Comparison of ENCODE assay signal across 21 mouse cellular contexts in the genomic region with DNA sequence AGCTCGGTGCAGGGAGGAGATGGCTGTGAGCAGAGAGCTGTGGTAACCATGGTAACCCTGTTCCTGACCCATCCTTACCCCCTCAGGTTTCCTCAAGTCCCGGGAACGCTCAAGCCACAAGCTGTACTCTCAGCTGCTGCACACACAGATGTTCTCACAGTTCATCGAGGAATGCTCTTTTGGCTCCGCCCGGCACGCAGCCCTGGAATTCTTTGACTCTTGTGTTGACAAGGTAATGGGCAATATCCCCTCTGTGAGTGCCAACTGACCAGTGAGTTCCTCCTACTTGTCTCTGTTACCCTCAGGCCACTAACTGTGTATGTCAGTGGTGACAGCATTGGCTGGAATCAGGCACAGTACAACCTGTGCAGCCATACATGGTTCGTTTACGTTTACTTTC. TPM values are rescaled to one million over a fixed set of nuclear protein-coding genes. Genes with fewer than 3 reads are reported as not detected.
"Had no signal": no experiment of that assay in that cellular context is flagged by ENCODE, and none has a peak within 500 bp of the region (broad histone marks: within the 10 kb centered on the region; RNA-seq: fewer than 3 reads in every experiment).

No protein-coding gene starts in this region.

- H3K4me1 ChIP-seq: limb, embryonic 13.5 days had no signal

- H3K9me3 ChIP-seq: limb, embryonic 13.5 days; liver, embryonic 12.5 days; liver, embryonic 15.5 days; lung, embryonic 15.5 days; megakaryocyte, embryonic 14.5 days; midbrain, embryonic 10.5 days; midbrain, embryonic 13.5 days had no signal

- H3K4me3 ChIP-seq: left cerebral cortex, adult 2 months; limb, embryonic 13.5 days; liver, embryonic 12.5 days; liver, embryonic 15.5 days; lung, embryonic 15.5 days; megakaryocyte, embryonic 14.5 days; midbrain, embryonic 10.5 days; midbrain, embryonic 13.5 days; myocyte had no signal

- DNase-seq: kidney, adult 18-20 months; kidney, postnatal 25 days; layer of hippocampus, postnatal 36 days; left cerebral cortex, postnatal 4 days; liver; lung, adult 18-20 months; thymus, postnatal 25 days had no signal

- H3K27ac ChIP-seq: kidney, postnatal 0 days; left cerebral cortex, adult 2 months; limb, embryonic 13.5 days; liver, embryonic 12.5 days; liver, embryonic 15.5 days; lung, embryonic 15.5 days; macrophage; midbrain, embryonic 10.5 days; midbrain, embryonic 13.5 days had no signal

- H3K27me3 ChIP-seq: limb, embryonic 13.5 days; liver, embryonic 12.5 days; liver, embryonic 15.5 days; lung, embryonic 15.5 days; megakaryocyte, embryonic 14.5 days; midbrain, embryonic 13.5 days had no signal

- ATAC-seq: liver, embryonic 12.5 days; midbrain, embryonic 13.5 days; midbrain, embryonic 16.5 days had no signal

RNA-seq across cellular contexts. Expression of gene Creb3l4, which starts 28.9 kb away (rescaled TPM):
- total RNA-seq: layer of hippocampus, postnatal 10 days; monocyte, adult 5-6 weeks had no signal
